Mouse (Mus musculus): ENCODE results near the gene Nisch. TPM values are rescaled to one million over a fixed set of nuclear protein-coding genes. Genes with fewer than 3 reads are reported as not detected.

Gene Nisch
- total and polyA plus RNA-seq, 3 experiments: 46.3 to 180 (median 85.2) TPM

GRCm38 (mm10) chr14:31133023-31133665 lies 83.6 kb downstream of the Nisch start:
- DNase-seq (ENCODE audit: extremely low read depth): no peak
- H3K9me3 ChIP-seq (replicated peaks; ENCODE audit: low read length): no peaks in the 10 kb centered on the region
- no peak overlapping the region for H3K4me3 ChIP-seq (replicated peaks in 1 of 3; ENCODE audit: low read depth in 2 of 3, low read length in 2 of 3, poor library complexity in 1 of 3)
- H3K79me2 ChIP-seq (replicated peaks; ENCODE audit: control insufficient read depth, extremely low read depth, insufficient read depth, poor library complexity, severe bottlenecking): no peaks in the 10 kb centered on the region; the same call in 1 of the 2 replicates
- in situ Hi-C loops (cut with MboI; ENCODE audit: low pct_ligation_motif_present, low pct_unique_long_range_greater_than_20kb, low sequenced_read_pairs) (no loop called here), dilution Hi-C loops (cut with MboI; ENCODE audit: extremely low pct_ligation_motif_present, extremely low pct_unique_long_range_greater_than_20kb, low sequenced_read_pairs) (no loop called here)
- peaks cover 4% of the 10 kb centered on the region in 2 experiments; a peak in 3 of 4 replicates for H3K4me1 ChIP-seq (ENCODE audit: control insufficient read depth in 1 of 2, insufficient read depth in 2 of 2)
- H3K4me2 ChIP-seq (ENCODE audit: insufficient read depth, low read depth, poor library complexity, severe bottlenecking): no peak overlapping the region
- peaks cover 33% of the 10 kb centered on the region for H3K27me3 ChIP-seq (replicated peaks)
- no peak overlapping the region for H3K9ac ChIP-seq (ENCODE audit: insufficient read depth, low read depth)
- no peak for TF ChIP-seq POLR2AphosphoS2 (IDR thresholded peaks at IDR 0.05; ENCODE audit: low read depth, low read length)
- peaks cover 14 to 22% of the 10 kb centered on the region in 2 experiments for H3K36me3 ChIP-seq (replicated peaks in 1 of 2; ENCODE audit: control insufficient read depth in 1 of 2, insufficient read depth in 1 of 2, low read length in 1 of 2)
- H3K27ac ChIP-seq (ENCODE audit: insufficient read depth, low read depth): no peak overlapping the region

GRCm38 (mm10) chr14:31132491-31132975 lies 84.2 kb downstream of the Nisch start:
- Histone ChIP-seq H3K9me3 (replicated peaks; ENCODE audit: low read length) (no peaks in the 10 kb centered on the region), H3K36me3 (replicated peaks in 1 of 2; ENCODE audit: control insufficient read depth in 1 of 2, insufficient read depth in 1 of 2, low read length in 1 of 2) (peaks cover 14 to 19% of the 10 kb centered on the region in 2 experiments), H3K9ac (ENCODE audit: insufficient read depth, low read depth) (no peak overlapping the region), H3K4me3 (replicated peaks in 1 of 3; ENCODE audit: low read depth in 2 of 3, low read length in 2 of 3, poor library complexity in 1 of 3) (no peak overlapping the region), H3K27ac (ENCODE audit: insufficient read depth, low read depth) (no peak overlapping the region), H3K27me3 (replicated peaks) (peaks cover 33% of the 10 kb centered on the region), H3K79me2 (replicated peaks; ENCODE audit: control insufficient read depth, extremely low read depth, insufficient read depth, poor library complexity, severe bottlenecking) (peaks cover under 1% of the 10 kb centered on the region), H3K4me1 (ENCODE audit: control insufficient read depth in 1 of 2, insufficient read depth in 2 of 2) (peaks cover 4% of the 10 kb centered on the region in 2 experiments; a peak in 3 of 4 replicates), H3K4me2 (ENCODE audit: insufficient read depth, low read depth, poor library complexity, severe bottlenecking) (no peak overlapping the region)
- dilution Hi-C loops (cut with MboI; ENCODE audit: extremely low pct_ligation_motif_present, extremely low pct_unique_long_range_greater_than_20kb, low sequenced_read_pairs): no loop called here
- TF ChIP-seq EP300 (IDR thresholded peaks at IDR 0.05; ENCODE audit: low read length) (no peak), SIN3A (IDR thresholded peaks at IDR 0.05; ENCODE audit: low read length) (no peak), JUND (conservative IDR thresholded peaks at IDR 0.05; ENCODE audit: low read depth, low read length) (no peak), MXI1 (IDR thresholded peaks at IDR 0.05; ENCODE audit: low read depth, low read length) (no peak), ZMIZ1 (IDR thresholded peaks at IDR 0.05; ENCODE audit: low read depth, low read length) (no peak), IRF4 (IDR thresholded peaks at IDR 0.05; ENCODE audit: low read depth, low read length) (no peak)
- DNase-seq (ENCODE audit: extremely low read depth): no peak
- in situ Hi-C loops (cut with MboI; ENCODE audit: low pct_ligation_motif_present, low pct_unique_long_range_greater_than_20kb, low sequenced_read_pairs): no loop called here

- Histone ChIP-seq H3K36me3 (replicated peaks in 1 of 2; ENCODE audit: control insufficient read depth in 1 of 2, insufficient read depth in 1 of 2, low read length in 1 of 2) (peaks cover 14 to 16% of the 10 kb centered on the region in 2 experiments), H3K4me2 (ENCODE audit: insufficient read depth, low read depth, poor library complexity, severe bottlenecking) (peak overlapping the region; percentile 80; the same call in 1 of the 2 replicates), H3K27me3 (replicated peaks) (peaks cover 33% of the 10 kb centered on the region), H3K9me3 (replicated peaks; ENCODE audit: low read length) (no peaks in the 10 kb centered on the region), H3K9ac (ENCODE audit: insufficient read depth, low read depth) (no peak overlapping the region), H3K27ac (ENCODE audit: insufficient read depth, low read depth) (no peak overlapping the region), H3K79me2 (replicated peaks; ENCODE audit: control insufficient read depth, extremely low read depth, insufficient read depth, poor library complexity, severe bottlenecking) (peaks cover 5% of the 10 kb centered on the region), H3K4me3 (replicated peaks in 1 of 3; ENCODE audit: low read depth in 2 of 3, low read length in 2 of 3, poor library complexity in 1 of 3) (no peak overlapping the region), H3K4me1 (ENCODE audit: control insufficient read depth in 1 of 2, insufficient read depth in 2 of 2) (peaks cover 5 to 9% of the 10 kb centered on the region in 2 experiments)
- dilution Hi-C loops (cut with MboI; ENCODE audit: extremely low pct_ligation_motif_present, extremely low pct_unique_long_range_greater_than_20kb, low sequenced_read_pairs): no loop called here
- in situ Hi-C loops (cut with MboI; ENCODE audit: low pct_ligation_motif_present, low pct_unique_long_range_greater_than_20kb, low sequenced_read_pairs): no loop called here
- TF ChIP-seq CTCF (conservative IDR thresholded peaks at IDR 0.05 in 1 of 2, IDR thresholded peaks at IDR 0.05 in 1 of 2; ENCODE audit: low read depth in 2 of 2, low read length in 2 of 2) (no peak), MEF2A (IDR thresholded peaks at IDR 0.05; ENCODE audit: borderline replicate concordance, low read depth, low read length) (no peak), EP300 (IDR thresholded peaks at IDR 0.05; ENCODE audit: low read length) (no peak), PAX5 (IDR thresholded peaks at IDR 0.05; ENCODE audit: low read length) (no peak), POLR2AphosphoS2 (IDR thresholded peaks at IDR 0.05; ENCODE audit: low read depth, low read length) (no peak), MAX (IDR thresholded peaks at IDR 0.05; ENCODE audit: low read length) (no peak), TBP (conservative IDR thresholded peaks at IDR 0.05; ENCODE audit: low read depth, low read length) (no peak), POLR2A (IDR thresholded peaks at IDR 0.05; ENCODE audit: low read depth, low read length) (no peak), JUND (conservative IDR thresholded peaks at IDR 0.05; ENCODE audit: low read depth, low read length) (no peak), HCFC1 (IDR thresholded peaks at IDR 0.05; ENCODE audit: low read depth, low read length) (no peak), MXI1 (IDR thresholded peaks at IDR 0.05; ENCODE audit: low read depth, low read length) (no peak), KAT2A (IDR thresholded peaks at IDR 0.05; ENCODE audit: insufficient replicate concordance, low read length) (no peak), USF2 (conservative IDR thresholded peaks at IDR 0.05; ENCODE audit: low read depth, low read length) (no peak), MAFK (IDR thresholded peaks at IDR 0.05; ENCODE audit: insufficient replicate concordance, low read length) (no peak), MYC (IDR thresholded peaks at IDR 0.05; ENCODE audit: low read depth, low read length) (no peak), SIN3A (IDR thresholded peaks at IDR 0.05; ENCODE audit: low read length) (no peak), NRF1 (IDR thresholded peaks at IDR 0.05; ENCODE audit: low read depth, low read length) (no peak), UBTF (IDR thresholded peaks at IDR 0.05; ENCODE audit: low read depth, low read length) (no peak), CHD1 (IDR thresholded peaks at IDR 0.05; ENCODE audit: low read depth, low read length) (no peak)
- no peak for DNase-seq (ENCODE audit: extremely low read depth)
Measured at GRCm38 (mm10) chr14:31132031-31132430, 84.7 kb downstream of the Nisch start.
